Mouse (Mus musculus) gastrocnemius, postnatal 14 days (tissue): ENCODE measurements around the gene Pola1. TPM values are rescaled to one million over a fixed set of nuclear protein-coding genes. Genes with fewer than 3 reads are reported as not detected.
A peak's percentile ranks its signal among the peaks of the same experiment; 100 is the strongest.

Experiments
- DNase-seq: peaks from one replicate; pipeline ENCODE4 v3.0.0; 2021; ENCODE audit warnings: mixed read lengths
- intact Hi-C: fragments of 180-260 bp; cut with DNase I; formaldehyde crosslinking; loops from one replicate; pipeline ENCODE4 v1.15.1; 2025; ENCODE audit warnings: low total_unique reads
- total RNA-seq, 2 experiments: library from RNA; stranded (reverse); gene quantifications; 2 replicates each; pipeline ENCODE4 v1.2.3; 2021

Pola1 gene
- total RNA-seq, 2 experiments from 2014 or later: 3.7 to 4.3 TPM

DNA sequence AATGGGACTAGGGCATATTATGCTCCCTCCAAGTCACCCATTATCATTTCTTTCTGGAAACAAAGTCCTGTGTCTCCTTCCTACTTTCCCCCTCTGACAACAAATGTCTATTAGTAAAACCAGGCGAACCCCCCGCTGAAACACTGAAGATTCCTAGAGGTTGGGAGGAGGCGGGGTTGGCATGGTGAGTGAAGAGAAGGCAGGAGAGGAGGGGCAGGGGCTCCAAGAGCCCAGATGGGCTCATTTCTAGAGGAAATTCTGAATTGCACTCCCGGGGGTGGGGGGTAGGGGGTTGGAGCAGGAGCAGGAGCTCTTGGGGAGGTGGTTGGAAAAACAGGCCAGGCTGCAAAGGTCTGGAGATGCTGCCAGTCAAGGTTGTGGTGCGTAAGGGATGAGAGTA lies 336.1 kb downstream of the Pola1 start:
- intact Hi-C loops: no loop called here
- DNase-seq: no peak

DNA sequence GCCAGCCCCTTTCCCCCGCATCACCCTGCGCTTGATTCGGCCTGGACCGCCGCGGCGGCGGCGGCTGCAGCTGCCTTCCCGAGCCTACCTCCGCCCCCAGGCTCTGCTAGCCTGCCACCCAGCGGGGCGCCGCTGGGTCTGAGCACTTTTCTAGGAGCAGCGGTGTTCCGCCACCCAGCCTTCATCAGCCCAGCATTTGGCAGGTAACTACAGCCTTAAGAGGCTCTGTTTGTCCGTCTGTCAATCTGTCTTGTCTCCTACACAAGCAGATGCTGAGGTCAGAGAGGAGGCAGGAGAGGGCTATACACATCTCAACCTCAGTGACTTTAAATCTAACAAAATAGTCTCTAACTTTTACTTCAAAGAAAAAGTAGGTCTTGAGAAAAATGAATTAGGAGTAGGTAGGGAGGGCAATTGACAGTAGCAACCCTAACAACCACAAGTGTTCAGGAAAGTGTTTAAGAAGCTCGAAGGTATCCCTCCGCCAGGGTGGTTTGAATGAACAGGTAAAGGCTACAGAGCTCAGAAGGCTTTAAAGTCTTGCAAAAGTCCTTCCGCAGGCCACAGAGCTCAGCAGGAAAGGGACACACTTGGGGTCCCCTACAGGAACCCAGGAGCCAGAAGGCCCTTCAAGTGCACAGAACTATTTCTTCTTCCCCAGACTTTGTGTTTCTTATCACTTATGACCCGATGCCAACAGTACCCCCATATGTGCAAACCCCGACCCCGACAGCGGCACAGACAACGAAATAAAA lies 337.0 kb downstream of the Pola1 start:
- no peak for DNase-seq
- intact Hi-C loops: no loop called here

DNA sequence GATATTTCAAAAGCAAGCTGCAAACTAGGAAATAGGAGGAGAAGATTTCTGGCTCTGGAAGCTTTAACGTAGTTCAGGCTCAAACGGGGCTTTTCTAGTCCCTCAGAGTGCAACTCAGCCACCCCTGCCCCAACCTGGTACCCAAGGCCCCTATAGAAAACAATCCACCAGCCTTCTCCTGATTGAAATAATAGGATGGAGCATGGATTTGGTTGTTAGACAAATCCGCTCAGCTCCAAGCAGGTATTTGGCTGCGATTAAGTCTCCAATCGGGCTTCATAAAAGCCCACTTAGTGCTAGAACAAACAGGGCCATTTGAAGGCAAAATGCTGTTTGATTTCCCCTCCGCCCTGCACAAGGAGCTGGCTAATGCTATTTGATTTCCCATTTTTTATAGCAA lies 339.9 kb downstream of the Pola1 start:
- intact Hi-C loops: no loop called here
- no peak for DNase-seq

DNA sequence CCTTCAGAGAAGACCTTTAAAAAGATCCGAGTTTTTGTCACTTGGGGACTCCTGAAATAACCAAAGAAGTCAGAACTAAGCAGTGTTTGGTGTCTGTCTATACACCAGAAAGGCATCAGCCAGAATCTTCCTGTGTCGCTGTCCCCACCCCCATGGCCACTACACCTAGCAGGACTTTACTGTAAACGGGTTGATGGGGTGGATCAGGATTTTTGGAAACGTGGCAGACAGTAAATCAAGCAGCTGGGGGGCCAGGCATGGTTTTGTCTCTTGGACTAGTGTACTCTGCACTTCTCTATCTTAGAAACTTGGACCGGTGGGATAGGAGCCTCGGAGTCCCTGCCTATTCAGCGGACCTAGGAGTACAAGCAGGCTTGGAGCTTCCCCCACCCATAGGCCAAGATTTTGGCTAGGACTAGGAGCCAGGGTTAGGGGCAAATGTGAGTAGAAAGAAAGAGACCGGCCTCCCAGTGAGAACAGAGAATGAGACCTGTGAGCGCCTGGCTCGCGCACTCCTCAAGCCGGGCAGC lies 342.0 kb downstream of the Pola1 start:
- DNase-seq: no peak
- intact Hi-C loops: no loop called here

DNA sequence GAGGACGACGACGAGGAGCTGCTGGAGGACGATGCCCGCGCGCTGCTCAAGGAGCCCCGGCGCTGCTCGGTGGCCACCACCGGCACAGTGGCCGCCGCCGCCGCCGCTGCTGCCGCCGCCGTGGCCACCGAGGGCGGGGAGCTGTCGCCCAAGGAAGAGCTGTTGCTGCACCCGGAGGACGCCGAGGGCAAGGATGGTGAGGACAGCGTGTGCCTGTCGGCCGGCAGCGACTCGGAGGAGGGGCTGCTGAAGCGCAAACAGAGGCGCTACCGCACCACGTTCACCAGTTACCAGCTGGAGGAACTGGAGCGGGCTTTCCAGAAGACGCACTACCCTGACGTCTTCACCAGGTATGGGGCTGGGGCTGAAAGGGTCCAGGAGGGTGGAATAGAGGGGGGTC lies 342.9 kb downstream of the Pola1 start:
- no peak for DNase-seq
- intact Hi-C loops: no loop called here

DNA sequence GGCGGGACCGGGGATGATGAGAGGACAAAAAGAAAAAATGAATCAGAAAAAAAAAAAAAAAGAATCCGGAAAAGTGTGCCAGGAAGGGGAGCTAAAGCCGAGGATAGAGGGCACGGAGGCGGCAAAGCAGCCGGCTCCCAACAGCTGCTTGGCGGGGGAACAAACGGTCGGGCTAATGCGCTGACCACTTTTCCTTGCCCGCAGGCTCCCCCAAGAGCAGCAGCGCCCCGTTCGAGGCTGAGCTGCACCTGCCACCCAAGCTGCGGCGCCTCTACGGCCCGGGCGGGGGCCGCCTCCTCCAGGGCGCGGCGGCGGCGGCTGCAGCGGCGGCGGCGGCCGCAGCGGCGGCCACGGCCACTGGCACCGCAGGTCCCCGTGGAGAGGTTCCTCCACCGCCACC lies 343.6 kb downstream of the Pola1 start:
- DNase-seq: no peak

DNA sequence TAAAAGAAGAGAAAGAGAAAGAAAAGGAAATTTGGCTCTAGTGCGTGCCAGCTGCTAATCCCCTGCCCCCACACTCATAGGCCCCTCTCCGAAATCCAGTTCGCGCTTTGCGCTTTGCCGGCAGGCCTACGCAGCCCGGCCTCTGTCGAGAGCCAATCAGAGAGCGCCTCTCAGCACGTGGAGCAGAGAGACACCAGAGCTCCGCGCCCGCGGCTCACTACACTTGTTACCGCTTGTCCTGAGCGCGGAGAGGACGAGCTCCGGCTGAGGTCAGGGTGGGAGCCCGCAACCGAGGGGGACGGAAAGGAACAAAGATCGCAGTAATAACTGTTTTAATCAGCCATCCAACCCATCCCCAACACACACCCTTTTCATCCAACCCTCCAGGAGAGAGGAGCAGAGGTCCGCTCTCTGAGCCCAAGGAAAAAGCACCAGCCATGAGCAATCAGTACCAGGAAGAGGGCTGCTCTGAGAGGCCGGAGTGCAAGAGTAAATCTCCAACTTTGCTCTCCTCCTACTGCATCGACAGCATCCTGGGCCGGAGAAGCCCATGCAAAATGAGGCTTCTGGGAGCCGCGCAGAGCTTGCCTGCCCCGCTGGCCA lies 345.6 kb downstream of the Pola1 start, which contains the start of gene Arx:
Arx (plus strand) TSS at position 155 of the 603 bp plus-strand sequence.
- DNase-seq: peak; percentile 51
- intact Hi-C loops: no loop called here

More for the DNA sequence above, 343.6 kb downstream of the Pola1 start:
- intact Hi-C loops: no loop called here

DNA sequence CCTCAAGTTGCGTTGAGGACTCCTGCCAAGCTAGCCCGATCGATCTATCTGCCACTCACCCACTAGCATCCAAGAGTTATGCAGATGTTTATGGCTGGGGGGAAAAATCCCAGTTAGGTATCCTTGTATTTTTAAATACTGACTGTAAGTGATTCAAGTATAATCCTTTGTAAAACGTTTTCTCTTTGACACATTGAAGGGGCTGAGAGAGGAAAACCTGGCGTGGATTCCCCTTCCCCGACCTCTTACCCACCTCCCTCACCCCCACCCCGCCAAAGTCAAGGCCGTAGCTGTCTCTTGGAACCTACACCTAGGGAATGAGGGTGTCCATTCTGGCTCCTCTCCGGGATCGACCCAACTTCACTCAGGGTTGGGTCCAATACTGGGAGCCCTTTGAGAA lies 346.9 kb downstream of the Pola1 start:
- no peak for DNase-seq
- intact Hi-C loops: no loop called here

DNA sequence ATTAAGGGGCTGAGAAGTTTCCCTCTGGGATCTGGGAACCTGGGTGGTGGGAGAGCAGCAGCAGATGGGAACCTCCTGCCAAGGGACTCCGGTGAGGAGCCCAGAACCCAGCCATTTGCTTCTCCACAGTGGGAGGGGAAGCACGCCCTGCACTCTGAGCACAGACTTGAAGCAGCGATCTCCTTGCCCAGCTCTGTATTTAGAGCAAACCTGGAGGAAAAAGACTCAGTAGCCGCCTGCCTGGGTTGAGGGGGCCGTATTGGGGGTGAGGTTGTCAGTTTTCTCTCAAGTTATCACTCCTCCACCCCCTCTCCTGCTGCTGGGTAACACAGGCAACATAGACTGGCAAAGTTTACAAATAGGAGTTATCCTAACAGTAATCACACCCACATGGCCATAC lies 350.2 kb downstream of the Pola1 start:
- DNase-seq: no peak
- intact Hi-C loops: loop anchor here (5.0 kb wide), 1 partner anchor 186 kb away; no protein-coding TSS in a partner anchor

DNA sequence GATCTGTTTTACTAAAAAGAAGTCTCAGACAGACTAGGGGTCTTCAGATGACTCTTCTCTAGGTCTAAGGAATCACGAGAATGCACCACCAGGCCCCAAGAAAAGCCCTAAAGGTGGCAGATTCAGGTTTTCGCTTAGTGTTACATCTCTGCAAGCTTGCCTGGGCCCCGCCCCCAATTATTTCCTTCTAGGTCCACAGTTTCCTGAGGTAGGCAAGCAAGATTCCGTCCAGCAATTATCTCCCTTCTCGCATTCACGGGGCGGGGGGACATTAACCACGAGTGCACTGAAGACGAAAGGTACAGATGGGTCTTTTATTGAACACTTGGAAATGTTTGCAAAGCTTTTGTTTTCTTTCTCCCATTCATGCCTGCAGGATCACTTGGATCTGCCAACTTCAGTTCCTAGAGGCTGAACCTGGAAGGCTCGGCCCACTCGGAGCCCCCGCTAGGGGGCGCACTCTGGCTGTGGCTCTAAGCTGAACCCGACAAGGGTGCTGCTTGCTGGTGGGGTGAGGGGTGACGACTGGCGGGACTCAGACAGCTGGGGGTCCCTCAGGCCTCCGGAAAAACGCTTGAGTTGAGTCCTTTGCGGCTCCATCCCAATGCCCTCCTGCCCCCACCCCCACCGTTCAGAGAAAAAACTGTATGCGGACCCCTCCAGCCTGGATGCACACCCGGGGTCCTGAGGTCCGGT lies 350.8 kb downstream of the Pola1 start:
- intact Hi-C loops: loop anchor here (5.0 kb wide), 1 partner anchor 186 kb away; no protein-coding TSS in a partner anchor
- peak; percentile 53 for DNase-seq

DNA sequence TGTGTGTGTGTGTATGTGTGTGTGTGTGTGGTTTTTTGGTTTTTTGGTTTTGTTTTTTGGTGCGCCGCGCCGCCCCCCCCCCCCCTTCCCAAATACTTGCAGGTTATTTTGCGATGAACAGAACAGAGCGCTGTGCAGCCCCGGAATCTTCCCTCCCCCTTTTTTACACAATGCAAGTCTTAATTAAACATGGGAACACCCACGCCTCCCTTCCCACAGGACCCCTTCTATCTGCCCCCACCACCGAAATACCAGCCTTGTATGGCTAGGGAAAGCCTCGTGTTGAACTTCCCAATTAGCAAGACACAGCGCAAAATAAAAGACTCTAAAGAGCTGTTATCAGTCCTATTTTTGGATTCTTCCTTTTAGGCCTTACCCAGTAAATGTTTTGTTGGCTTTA lies 352.0 kb downstream of the Pola1 start:
- no peak for DNase-seq
- intact Hi-C loops: loop anchor here (5.0 kb wide), 1 partner anchor 187 kb away; no protein-coding TSS in a partner anchor

DNA sequence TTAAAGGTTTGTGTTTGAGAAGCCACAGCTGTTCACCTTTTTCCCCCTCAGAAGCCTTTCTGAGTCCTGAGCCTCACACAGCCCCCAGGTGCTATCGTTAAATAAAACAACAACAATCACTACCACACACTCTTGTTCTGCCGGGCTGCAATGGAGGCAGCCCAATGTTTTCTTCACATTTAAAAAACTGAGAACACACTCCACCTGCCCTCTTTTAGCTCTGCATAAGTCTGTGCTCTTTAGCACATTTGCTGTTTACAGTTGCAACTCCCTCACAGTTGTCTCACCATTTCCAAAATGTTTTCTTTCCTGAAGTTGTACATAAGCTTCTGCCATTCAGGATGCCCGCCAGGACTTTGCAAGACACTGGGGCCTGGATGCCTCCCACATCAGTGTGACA lies 356.3 kb downstream of the Pola1 start:
- intact Hi-C loops: no loop called here
- DNase-seq: no peak

Other genes starting within 250 kb of the Pola1 start
- under 1 TPM; 0.90 to 0.91 TPM for gene Pcyt1b, start 22.7 kb upstream of the Pola1 start, total RNA-seq
- gene Pdk3, start 200.0 kb upstream of the Pola1 start, total RNA-seq: 1 to 10 TPM; 4.3 to 5.2 TPM